Mouse (Mus musculus) erythroblast, embryonic 14.5 days (primary cell): ENCODE measurements around the gene Clrn1.

Experiments
- GATA1 ChIP-seq: IDR thresholded peaks from 2 replicates; pipeline ENCODE4 v1.6.1; 2012; ENCODE audit warnings: low read length, inconsistent platforms, mixed read lengths
- TAL1 ChIP-seq: IDR thresholded peaks from 3 replicates; pipeline ENCODE4 v1.6.1; 2012; ENCODE audit warnings: low read length, inconsistent platforms, mixed read lengths

- no peak for TF ChIP-seq GATA1
- TF ChIP-seq TAL1 = no peak
These were observed 55.2 kb downstream of the Clrn1 start for GRCm38 (mm10) chr3:58829926-58830325.
